Comparison of ENCODE assay signal across 23 mouse cellular contexts in the genomic region with DNA sequence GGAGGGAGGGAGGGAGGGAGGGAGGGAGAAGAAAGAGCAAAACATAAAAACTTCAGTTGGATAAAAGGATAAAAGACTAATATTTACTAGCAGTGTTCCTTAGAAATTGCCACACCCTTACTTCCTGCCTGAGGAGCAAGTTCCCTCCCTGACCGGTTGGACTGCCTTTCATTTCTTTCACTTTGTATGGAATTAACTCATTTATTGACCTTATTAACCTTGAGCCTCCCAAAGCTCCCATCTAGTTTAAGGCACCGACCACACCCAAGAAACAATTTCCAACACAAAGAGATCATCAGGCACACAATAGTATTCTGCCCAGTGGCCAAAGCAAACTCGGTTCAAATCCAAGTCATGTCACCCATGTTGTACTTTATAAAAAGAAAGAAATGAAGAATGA. TPM values are rescaled to one million over a fixed set of nuclear protein-coding genes. Genes with fewer than 3 reads are reported as not detected.
DNase-seq lines count a peak whose midpoint lies in the region; ATAC-seq and TF ChIP-seq lines count a peak whose summit lies in the region.
"Had no signal": no experiment of that assay in that cellular context is flagged by ENCODE, and none has a peak within 500 bp of the region (broad histone marks: within the 10 kb centered on the region; RNA-seq: fewer than 3 reads in every experiment).

No protein-coding gene starts in this region.

- H3K9ac ChIP-seq in ES-E14 (ENCODE audit: insufficient read depth, low read depth, low read length, poor library complexity, severe bottlenecking) = no peak overlapping the region
- H3K9ac ChIP-seq in intestine, postnatal 0 days (ENCODE audit: low read depth, low read length) = no peak overlapping the region
- no peak overlapping the region for H3K9ac ChIP-seq in stomach, embryonic 15.5 days
- H3K9ac ChIP-seq: forebrain, embryonic 13.5 days; kidney, embryonic 15.5 days; liver, embryonic 14.5 days had no signal

- WGBS in intestine, postnatal 0 days = 37% methylated on average over 3 of the region's 3 CpGs
- WGBS in stomach, embryonic 15.5 days = 60% methylated on average over 3 of the region's 3 CpGs

- no peak for TF ChIP-seq CTCF in intestine, postnatal 0 days (IDR thresholded peaks at IDR 0.05; ENCODE audit: low read depth)

- peak; percentile 31 to 72 for DNase-seq in lung, adult 18-20 months
- DNase-seq in lung, postnatal 4 days = no peak
- peak; percentile 76 for DNase-seq in ES-E14 (ENCODE audit: low read depth, low spot score)
- no peak for DNase-seq in urinary bladder, postnatal 36 days (ENCODE audit: low spot score in 2 of 2)
- no peak for DNase-seq in heart, adult 18-20 months
- no peak for DNase-seq in retina, postnatal 1 day
- DNase-seq: adrenal gland, postnatal 36 days; B cell, adult 2 months; cerebellum, adult 9-10 months; gastrocnemius, postnatal 25 days; heart, postnatal 10 days; right cerebral cortex, postnatal 4 days; thymus, adult 18-20 months had no signal

- H3K27me3 ChIP-seq in intestine, postnatal 0 days (replicated peaks; ENCODE audit: control insufficient read depth, insufficient read depth, low read length) = no peaks in the 10 kb centered on the region
- no peaks in the 10 kb centered on the region for H3K27me3 ChIP-seq in stomach, embryonic 15.5 days (replicated peaks)
- H3K27me3 ChIP-seq: forebrain, embryonic 13.5 days; kidney, embryonic 15.5 days; Patski had no signal

- peaks cover 2% of the 10 kb centered on the region; the same call in 1 of the 2 replicates for H3K36me3 ChIP-seq in ES-E14 (ENCODE audit: control insufficient read depth, insufficient read depth, low read length, poor library complexity, severe bottlenecking)
- no peaks in the 10 kb centered on the region for H3K36me3 ChIP-seq in intestine, postnatal 0 days (ENCODE audit: control insufficient read depth, insufficient read depth)
- no peaks in the 10 kb centered on the region for H3K36me3 ChIP-seq in stomach, embryonic 15.5 days
- H3K36me3 ChIP-seq: kidney, embryonic 15.5 days had no signal

- peak; percentile 59; the same call in 1 of the 2 replicates for ATAC-seq in intestine, postnatal 0 days
- ATAC-seq in stomach, embryonic 15.5 days (ENCODE audit: insufficient read depth, low FRiP score, low read depth) = peak; percentile 71; the same call in 1 of the 2 replicates
- ATAC-seq: forebrain, embryonic 13.5 days; inflammation-experienced regulatory T-cells, adult 6 months; Patski had no signal

- peaks cover 2 to 10% of the 10 kb centered on the region in 2 experiments; a peak in 2 of 4 replicates for H3K4me1 ChIP-seq in ES-E14 (ENCODE audit: control insufficient read depth in 2 of 2, insufficient read depth in 2 of 2, low read length in 2 of 2, poor library complexity in 1 of 2)
- H3K4me1 ChIP-seq in intestine, postnatal 0 days (replicated peaks; ENCODE audit: control insufficient read depth, insufficient read depth, low read length) = 0 out of 2 replicates have a peak, but pooled peaks cover 2% of the 10 kb centered on the region
- no peaks in the 10 kb centered on the region for H3K4me1 ChIP-seq in stomach, embryonic 15.5 days
- H3K4me1 ChIP-seq: forebrain, embryonic 13.5 days had no signal

- peak overlapping the region; percentile 98 for H3K27ac ChIP-seq in ES-E14 (ENCODE audit: insufficient read depth, low read depth, low read length, poor library complexity, severe bottlenecking)
- no peak overlapping the region for H3K27ac ChIP-seq in intestine, postnatal 0 days (ENCODE audit: low read depth, low read length)
- H3K27ac ChIP-seq in stomach, embryonic 15.5 days = peak overlapping the region; percentile 67
- H3K27ac ChIP-seq: forebrain, embryonic 13.5 days; kidney, embryonic 15.5 days; liver, embryonic 14.5 days had no signal

- no peak overlapping the region for H3K4me3 ChIP-seq in ES-E14 (ENCODE audit: insufficient read depth in 1 of 2, low read depth in 1 of 2, low read length in 2 of 2, poor library complexity in 1 of 2, severe bottlenecking in 1 of 2)
- no peak overlapping the region for H3K4me3 ChIP-seq in intestine, postnatal 0 days (ENCODE audit: low read depth, low read length)
- H3K4me3 ChIP-seq in stomach, embryonic 15.5 days (replicated peaks) = no peak overlapping the region
- H3K4me3 ChIP-seq: erythroblast, embryonic 14.5 days; forebrain, embryonic 13.5 days; kidney, embryonic 15.5 days had no signal

- in situ Hi-C loops in ES-E14 (cut with MboI; ENCODE audit: low sequenced_read_pairs in 2 of 2, unreplicated experiment in 2 of 2) = no loop called here

- no peaks in the 10 kb centered on the region for H3K9me3 ChIP-seq in ES-E14 (ENCODE audit: control insufficient read depth, insufficient read depth, low read depth, low read length)
- H3K9me3 ChIP-seq in intestine, postnatal 0 days (ENCODE audit: control insufficient read depth) = no peaks in the 10 kb centered on the region
- no peaks in the 10 kb centered on the region for H3K9me3 ChIP-seq in stomach, embryonic 15.5 days
- H3K9me3 ChIP-seq: forebrain, embryonic 13.5 days; kidney, embryonic 15.5 days had no signal

- no peak overlapping the region for H3K4me2 ChIP-seq in intestine, postnatal 0 days (replicated peaks; ENCODE audit: low read depth)
- no peak overlapping the region for H3K4me2 ChIP-seq in stomach, embryonic 15.5 days
- H3K4me2 ChIP-seq: forebrain, embryonic 13.5 days; heart, embryonic 11.5 days; kidney, embryonic 15.5 days; midbrain, embryonic 11.5 days had no signal

TF ChIP-seq in ES-E14, 5 proteins besides CTCF, POLR2A, EP300 and RAD21:
- TF ChIP-seq CHD2 (IDR thresholded peaks at IDR 0.05; ENCODE audit: low read depth, low read length) (peak; percentile 68), ZNF384 (IDR thresholded peaks at IDR 0.05; ENCODE audit: low read depth, low read length) (no peak)

RNA-seq across cellular contexts. Expression of a gene that starts 16.1 kb away (rescaled TPM):
- total RNA-seq in ES-E14 (2012; rRNA removed) = 26.8 and 35.9 TPM in 2 replicates
- polyA plus RNA-seq in intestine, postnatal 0 days (2015; fragmentation: Nextera tagmentation; extraction: Ambion mirVana) = 8.6 and 9.4 TPM in 2 replicates
- polyA plus RNA-seq in stomach, embryonic 15.5 days (2015; fragmentation: Nextera tagmentation; extraction: Ambion mirVana) = 34.6 and 38.1 TPM in 2 replicates
- total RNA-seq in heart, adult 18-20 months (2021) = 10 to 100 TPM; 59.7 to 88.7 TPM

Comparison
In these comparisons a context has a peak if more than half of its experiments do, and no peak if none do; other contexts are left out.
1. DNase-seq: peak in lung, adult 18-20 months (2 of 2) and ES-E14 (single experiment); none in lung, postnatal 4 days (0 of 2), urinary bladder, postnatal 36 days (0 of 2), heart, adult 18-20 months (0 of 2) and retina, postnatal 1 day (single experiment).